Mouse (Mus musculus) forebrain, embryonic 15.5 days (tissue): ENCODE results near the gene Irak2. TPM values are rescaled to one million over a fixed set of nuclear protein-coding genes. Genes with fewer than 3 reads are reported as not detected.

ENCODE experiments used
- ATAC-seq: fragments of 200-750 bp; cut with Nextera tagmentation; replicated peaks from 2 replicates; pipeline ENCODE4 v1.8.0; 2017; ENCODE audit warnings: mild to moderate bottlenecking, moderate TSS enrichment, moderate library complexity
- H3K27ac ChIP-seq: fragments of 300-500 bp; sonication (generic); replicated peaks from 2 replicates; pipeline ENCODE4 v1.5.1; 2015; ENCODE audit warnings: mild to moderate bottlenecking, inconsistent platforms
- H3K27me3 ChIP-seq: fragments of 300-500 bp; sonication (generic); 2 replicates; pipeline ENCODE4 v1.6.1; 2015; ENCODE audit warnings: inconsistent platforms
- H3K36me3 ChIP-seq: fragments of 300-500 bp; sonication (generic); 2 replicates; pipeline ENCODE4 v1.6.1; 2015; ENCODE audit warnings: mild to moderate bottlenecking, inconsistent platforms
- H3K4me1 ChIP-seq: fragments of 300-500 bp; sonication (generic); 2 replicates; pipeline ENCODE4 v1.6.1; 2015; ENCODE audit warnings: inconsistent platforms
- H3K4me2 ChIP-seq: fragments of 300-500 bp; sonication (generic); replicated peaks from 2 replicates; pipeline ENCODE4 v1.6.1; 2015; ENCODE audit warnings: mild to moderate bottlenecking, inconsistent platforms
- H3K4me3 ChIP-seq: fragments of 300-500 bp; sonication (generic); 2 replicates; pipeline ENCODE4 v1.5.1; 2015; ENCODE audit warnings: mild to moderate bottlenecking, inconsistent platforms
- H3K9ac ChIP-seq: fragments of 300-500 bp; sonication (generic); replicated peaks from 2 replicates; pipeline ENCODE4 v1.6.1; 2015; ENCODE audit warnings: mild to moderate bottlenecking, inconsistent platforms
- H3K9me3 ChIP-seq: fragments of 300-500 bp; sonication (generic); 2 replicates; pipeline ENCODE4 v1.6.1; 2016; ENCODE audit warnings: inconsistent platforms
- WGBS: fragments of 180-500 bp; shearing (Covaris S2); methylation state at CpG from one replicate; pipeline ENCODE4 v1.1.7; 2015; ENCODE audit warnings: mixed read lengths; 5-methylcytosine and 5-hydroxymethylcytosine counted together
- polyA plus RNA-seq: library from polyadenylated mRNA; unstranded; fragments of >200 nt; fragmentation: Nextera tagmentation; extraction: Ambion mirVana; gene quantifications from 2 replicates; pipeline ENCODE4 v1.2.1, GENCODE M21; 2015

The Irak2 gene
- polyA plus RNA-seq, 1 experiment from 2014 or later = 1.3 TPM

GRCm38 (mm10) chr6:113677070-113677734 lies 38.9 kb downstream of the Irak2 start:
- Histone ChIP-seq H3K27ac (no peak overlapping the region), H3K4me1 (no peaks in the 10 kb centered on the region), H3K9me3 (no peaks in the 10 kb centered on the region), H3K36me3 (no peaks in the 10 kb centered on the region), H3K27me3 (no peaks in the 10 kb centered on the region), H3K4me3 (no peak overlapping the region), H3K4me2 (no peak overlapping the region), H3K9ac (no peak overlapping the region)
- 82% methylated on average over 14 of the region's 14 CpGs for WGBS
- no peak for ATAC-seq

DNA sequence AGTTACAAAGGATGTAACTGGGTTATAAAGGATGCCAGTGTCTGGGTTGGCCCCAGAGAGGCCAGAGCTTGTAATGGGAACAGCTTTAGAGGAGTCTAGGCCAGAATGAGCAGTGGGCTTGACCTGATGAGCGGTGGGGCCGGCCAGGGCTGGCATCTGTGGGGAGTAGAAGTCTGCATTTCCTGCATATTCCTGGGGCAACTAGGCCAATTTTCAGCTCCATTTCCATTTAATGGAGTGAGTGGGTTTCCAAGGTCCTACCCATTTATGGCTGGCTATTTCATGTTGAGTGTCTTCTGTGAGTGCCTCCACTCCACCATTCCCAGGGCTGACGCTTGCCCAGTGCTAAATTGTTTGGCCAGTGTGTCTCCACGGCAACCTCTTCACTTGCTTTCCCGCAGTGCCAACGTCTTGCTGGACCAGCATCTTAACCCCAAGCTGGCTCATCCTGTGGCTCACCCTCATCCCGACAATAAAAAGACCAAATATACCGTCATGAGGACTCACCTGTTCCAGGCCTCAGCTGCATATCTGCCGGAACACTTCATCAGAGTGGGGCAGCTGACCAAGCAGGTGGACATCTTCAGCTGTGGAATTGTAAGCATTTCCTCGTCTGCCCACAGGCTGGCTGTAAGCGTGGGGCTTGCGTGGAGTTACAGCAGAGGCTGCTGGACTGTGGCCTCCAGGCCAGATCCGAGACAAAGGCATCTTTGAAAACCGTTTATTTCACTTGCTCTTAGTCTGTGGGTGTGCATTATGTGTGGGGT lies 40.2 kb downstream of the Irak2 start:
- no peaks in the 10 kb centered on the region for H3K27me3 ChIP-seq
- H3K4me3 ChIP-seq = no peak overlapping the region
- H3K9me3 ChIP-seq = no peaks in the 10 kb centered on the region
- no peak overlapping the region for H3K9ac ChIP-seq
- WGBS = 73% methylated on average over 14 of the region's 14 CpGs
- H3K36me3 ChIP-seq = no peaks in the 10 kb centered on the region
- no peak overlapping the region for H3K4me2 ChIP-seq
- H3K4me1 ChIP-seq = no peaks in the 10 kb centered on the region
- no peak for ATAC-seq
- no peak overlapping the region for H3K27ac ChIP-seq

- Histone ChIP-seq H3K27me3 (no peaks in the 10 kb centered on the region), H3K4me2 (no peak overlapping the region), H3K36me3 (no peaks in the 10 kb centered on the region), H3K4me3 (no peak overlapping the region), H3K9ac (no peak overlapping the region), H3K9me3 (no peaks in the 10 kb centered on the region), H3K4me1 (no peaks in the 10 kb centered on the region), H3K27ac (no peak overlapping the region)
- 81% methylated on average over 9 of the region's 9 CpGs for WGBS
- no peak for ATAC-seq
Measured at GRCm38 (mm10) chr6:113679993-113680566, 41.8 kb downstream of the Irak2 start.

DNA sequence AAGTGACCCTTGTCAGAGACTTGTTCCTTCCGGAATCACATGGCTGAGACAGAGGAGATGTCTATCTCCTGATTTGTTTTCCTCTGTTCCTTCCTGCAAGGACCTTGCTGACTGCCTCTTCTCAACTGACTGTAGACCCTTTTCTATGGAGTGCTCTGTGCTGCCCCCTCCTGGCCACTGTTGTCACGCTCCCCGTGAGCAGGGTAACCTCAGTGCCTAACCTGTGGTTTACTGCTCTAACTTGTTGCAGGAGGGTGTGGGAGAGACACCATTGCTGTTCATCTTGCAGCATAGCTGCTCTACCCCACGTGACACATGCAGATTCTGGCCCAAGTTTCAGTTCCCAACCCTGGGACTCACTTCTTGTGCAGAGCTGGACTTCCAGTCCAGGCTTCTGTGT lies 43.0 kb downstream of the Irak2 start:
- WGBS = 20% methylated on average over 4 of the region's 4 CpGs
- Histone ChIP-seq H3K4me1 (no peaks in the 10 kb centered on the region), H3K4me2 (no peak overlapping the region), H3K27ac (no peak overlapping the region), H3K36me3 (no peaks in the 10 kb centered on the region), H3K27me3 (no peaks in the 10 kb centered on the region), H3K9ac (no peak overlapping the region), H3K9me3 (no peaks in the 10 kb centered on the region), H3K4me3 (no peak overlapping the region)
- no peak for ATAC-seq

DNA sequence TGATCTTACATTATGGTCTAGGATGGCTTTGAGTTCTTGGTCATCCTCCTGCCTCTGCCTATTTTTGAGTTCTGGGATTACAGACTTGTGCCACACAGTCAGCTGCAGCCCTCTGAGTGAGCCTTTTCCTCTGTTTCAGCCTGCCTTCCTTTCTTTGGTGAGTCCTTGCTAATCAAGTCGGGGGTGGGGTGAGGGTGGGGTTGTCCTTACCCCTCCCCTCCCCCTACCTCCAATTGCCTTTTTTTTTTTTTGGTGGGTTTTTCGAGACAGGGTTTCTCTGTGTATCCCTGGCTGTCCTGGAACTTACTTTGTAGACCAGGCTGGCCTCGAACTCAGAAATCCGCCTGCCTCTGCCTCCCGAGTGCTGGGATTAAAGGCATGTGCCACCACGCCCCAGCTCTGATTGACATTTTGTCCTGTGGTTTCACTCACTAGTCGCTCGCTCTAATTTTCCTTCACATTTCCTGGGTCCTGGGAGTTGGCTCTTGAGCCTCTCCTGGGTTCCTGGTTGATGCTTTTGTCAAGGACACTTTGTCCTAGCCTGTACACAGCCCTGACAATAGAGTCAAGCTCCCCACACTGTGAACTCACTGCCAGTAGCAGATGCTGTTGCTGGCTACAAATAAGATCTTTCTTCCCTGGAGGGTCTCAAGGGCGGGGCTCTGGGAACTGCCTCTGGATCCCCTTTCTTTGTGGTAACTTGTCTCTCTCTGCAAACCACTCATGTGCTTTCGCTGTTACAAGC lies 45.0 kb downstream of the Irak2 start:
- no peak overlapping the region for H3K4me3 ChIP-seq
- no peaks in the 10 kb centered on the region for H3K4me1 ChIP-seq
- ATAC-seq = no peak
- no peak overlapping the region for H3K4me2 ChIP-seq
- no peak overlapping the region for H3K27ac ChIP-seq
- no peak overlapping the region for H3K9ac ChIP-seq
- 84% methylated on average over 10 of the region's 10 CpGs for WGBS
- no peaks in the 10 kb centered on the region for H3K9me3 ChIP-seq
- H3K36me3 ChIP-seq = no peaks in the 10 kb centered on the region
- no peaks in the 10 kb centered on the region for H3K27me3 ChIP-seq

GRCm38 (mm10) chr6:113686551-113687125 lies 48.4 kb downstream of the Irak2 start:
- no peak for ATAC-seq
- Histone ChIP-seq H3K36me3 (no peaks in the 10 kb centered on the region), H3K4me1 (no peaks in the 10 kb centered on the region), H3K27ac (no peak overlapping the region), H3K27me3 (no peaks in the 10 kb centered on the region), H3K4me2 (no peak overlapping the region), H3K4me3 (no peak overlapping the region), H3K9ac (no peak overlapping the region), H3K9me3 (no peaks in the 10 kb centered on the region)
- WGBS = 50% methylated on average over 8 of the region's 8 CpGs

GRCm38 (mm10) chr6:113690008-113690399 lies 51.7 kb downstream of the Irak2 start:
- no peak for ATAC-seq
- H3K4me1 ChIP-seq = no peaks in the 10 kb centered on the region
- H3K27me3 ChIP-seq = no peaks in the 10 kb centered on the region
- H3K9ac ChIP-seq = no peak overlapping the region
- H3K9me3 ChIP-seq = no peaks in the 10 kb centered on the region
- no peak overlapping the region for H3K27ac ChIP-seq
- no peaks in the 10 kb centered on the region for H3K36me3 ChIP-seq
- WGBS = 36% methylated on average over 7 of the region's 7 CpGs
- no peak overlapping the region for H3K4me3 ChIP-seq
- no peak overlapping the region for H3K4me2 ChIP-seq

- Histone ChIP-seq H3K9me3 (no peaks in the 10 kb centered on the region), H3K4me2 (no peak overlapping the region), H3K36me3 (no peaks in the 10 kb centered on the region), H3K4me3 (no peak overlapping the region), H3K27me3 (no peaks in the 10 kb centered on the region), H3K27ac (no peak overlapping the region), H3K4me1 (no peaks in the 10 kb centered on the region), H3K9ac (no peak overlapping the region)
- ATAC-seq = no peak
- 15% methylated on average over 14 of the region's 14 CpGs for WGBS
Measured at GRCm38 (mm10) chr6:113690400-113691083, 52.3 kb downstream of the Irak2 start.

DNA sequence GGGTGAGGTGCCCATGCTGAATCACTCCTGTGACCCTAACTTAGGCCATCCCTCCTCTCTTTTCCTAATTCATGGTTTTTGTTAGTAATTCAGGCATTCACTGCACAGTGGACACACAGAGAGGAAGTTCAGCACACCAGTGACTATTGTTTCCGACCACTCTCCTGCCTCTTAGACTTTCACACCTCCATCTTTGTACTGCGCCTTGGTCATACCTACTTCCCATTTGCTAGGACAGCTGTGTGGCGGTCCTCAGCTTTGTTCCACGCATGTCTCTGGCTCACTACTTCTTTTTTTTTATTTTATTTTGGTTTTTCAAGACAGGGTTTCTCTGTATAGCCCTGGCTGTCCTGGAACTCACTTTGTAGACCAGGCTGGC lies 52.8 kb downstream of the Irak2 start:
- Histone ChIP-seq H3K27me3 (no peaks in the 10 kb centered on the region), H3K9me3 (no peaks in the 10 kb centered on the region), H3K36me3 (no peaks in the 10 kb centered on the region), H3K4me1 (peaks cover 2% of the 10 kb centered on the region), H3K9ac (no peak overlapping the region), H3K4me2 (no peak overlapping the region), H3K27ac (no peak overlapping the region), H3K4me3 (no peak overlapping the region)
- WGBS = 86% methylated on average over 4 of the region's 4 CpGs
- no peak for ATAC-seq

DNA sequence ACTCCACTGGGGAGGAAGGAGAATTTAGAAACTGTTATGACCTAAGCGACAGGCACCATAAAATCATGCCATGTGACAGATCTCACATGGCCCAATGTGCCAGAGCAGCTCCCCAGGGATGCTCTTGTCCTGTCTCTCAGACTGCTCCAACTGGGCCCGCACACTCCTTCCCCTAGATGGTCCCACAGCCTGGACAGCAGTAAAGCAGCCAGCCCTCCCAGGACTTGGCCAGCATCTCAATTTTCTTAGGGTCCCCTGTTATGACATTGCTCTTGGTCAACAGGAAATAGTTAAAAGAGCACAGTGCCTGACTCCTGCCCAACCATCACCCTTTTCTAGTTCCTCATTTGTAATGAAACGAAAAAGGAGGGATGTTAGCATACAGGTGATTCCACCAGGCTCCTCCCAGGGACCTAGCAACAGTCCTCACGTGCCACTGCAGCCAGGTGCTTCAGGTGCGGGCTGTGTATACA lies 54.4 kb downstream of the Irak2 start:
- no peak for ATAC-seq
- WGBS = 82% methylated on average over 5 of the region's 5 CpGs
- Histone ChIP-seq H3K4me3 (no peak overlapping the region), H3K27ac (no peak overlapping the region), H3K4me2 (no peak overlapping the region), H3K9ac (no peak overlapping the region), H3K27me3 (no peaks in the 10 kb centered on the region), H3K36me3 (no peaks in the 10 kb centered on the region), H3K9me3 (no peaks in the 10 kb centered on the region), H3K4me1 (peaks cover 7% of the 10 kb centered on the region)

- Histone ChIP-seq H3K4me1 (peaks cover 14% of the 10 kb centered on the region), H3K9ac (no peak overlapping the region), H3K4me3 (no peak overlapping the region), H3K36me3 (no peaks in the 10 kb centered on the region), H3K27ac (no peak overlapping the region), H3K4me2 (no peak overlapping the region), H3K9me3 (no peaks in the 10 kb centered on the region), H3K27me3 (no peaks in the 10 kb centered on the region)
- 90% methylated on average over 5 of the region's 5 CpGs for WGBS
- ATAC-seq = no peak
Measured at GRCm38 (mm10) chr6:113693377-113693776, 55.1 kb downstream of the Irak2 start.
